Mouse (Mus musculus) lung, postnatal 14 days (tissue): Measurements from ENCODE around the gene Lcn4.

Source experiments
- DNase-seq: peaks from one replicate; pipeline ENCODE4 v3.0.0; 2021

Lcn4 gene

DNA sequence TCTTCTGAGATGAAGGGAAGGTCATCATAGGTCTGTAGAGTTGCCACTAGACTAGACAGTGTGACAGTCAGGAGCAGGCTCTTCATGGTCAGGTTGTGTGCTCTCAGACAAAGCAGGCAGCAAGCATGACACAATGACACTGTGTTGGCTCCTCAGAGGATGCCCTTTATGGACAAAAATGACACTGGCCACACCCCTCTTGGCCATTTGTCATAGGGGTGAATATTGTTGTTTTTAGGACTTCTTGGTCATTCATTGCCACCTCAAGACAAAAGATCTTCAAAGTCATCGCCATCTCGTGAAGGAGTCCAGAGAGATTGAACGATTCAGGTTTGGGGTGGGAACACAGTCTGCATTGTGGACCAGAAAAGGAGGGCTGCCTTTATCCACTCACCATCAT, at the start of gene Lcn4:
Gene Lcn4, minus strand, starts transcription at position 101 of the 400 bp plus-strand sequence.
- DNase-seq: no peak

DNA sequence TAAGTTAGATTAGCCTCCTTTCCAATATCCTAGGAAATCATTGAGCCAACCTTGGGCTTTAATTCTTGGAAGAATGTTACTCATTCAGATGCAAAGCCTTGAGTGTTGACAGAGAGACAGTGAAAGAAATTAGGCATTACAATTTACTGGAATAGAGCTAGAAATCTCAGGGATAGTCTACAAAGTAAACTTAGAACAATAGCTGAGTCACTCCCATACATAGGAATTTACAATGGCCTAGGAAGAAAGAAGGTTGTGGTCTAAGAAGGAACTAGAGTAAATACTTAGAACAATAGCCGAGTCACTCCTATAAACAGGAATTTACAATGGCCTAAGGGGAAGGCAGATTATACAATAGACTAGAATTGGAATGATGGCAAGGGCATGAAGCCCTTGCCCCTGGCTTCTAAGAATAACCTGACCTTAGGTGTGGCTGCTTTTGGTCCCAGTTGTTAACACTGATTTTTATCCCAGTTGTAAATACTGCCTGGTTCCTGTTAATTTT, 15.1 kb upstream of the Lcn4 start:
- no peak for DNase-seq

DNA sequence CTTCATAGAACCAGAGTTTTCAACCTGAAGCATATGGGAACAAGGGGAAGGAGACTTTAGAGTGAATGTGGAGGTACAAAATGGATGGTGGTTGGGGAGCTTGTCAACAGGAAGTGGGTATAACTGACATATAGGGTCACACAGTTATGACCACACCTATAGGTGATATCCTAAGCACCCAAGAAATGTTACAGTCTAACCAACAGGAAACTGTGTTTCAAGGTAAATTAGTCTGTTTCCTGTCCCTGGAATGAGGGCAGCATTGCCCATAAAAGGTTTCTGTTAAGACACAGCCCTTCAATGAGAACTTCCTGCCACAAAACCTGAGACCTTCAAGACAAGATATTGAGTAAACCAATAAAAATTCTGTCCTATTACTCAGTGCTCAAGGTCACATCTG, 2.3 kb downstream of the Lcn4 start:
- DNase-seq: no peak

DNA sequence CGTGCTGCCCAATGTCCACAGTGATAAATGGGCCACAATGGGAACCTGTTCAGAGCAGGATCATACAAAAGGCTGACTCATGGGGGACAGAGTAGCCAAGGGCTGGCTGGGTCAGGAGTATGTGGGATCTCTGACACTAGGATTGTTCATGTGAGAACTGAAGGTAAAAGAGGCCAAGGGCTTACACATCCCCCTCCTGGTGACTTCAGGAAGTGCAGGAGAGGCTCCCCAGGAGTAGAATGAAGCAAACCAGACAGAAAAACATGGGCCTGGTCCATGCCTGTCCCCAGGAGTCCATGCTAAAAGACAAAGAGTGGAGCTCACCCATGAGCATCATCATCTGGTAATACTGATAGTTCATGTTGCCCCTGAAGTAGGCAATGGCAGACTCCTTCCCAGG, 7.5 kb downstream of the Lcn4 start:
- peak; percentile 77 for DNase-seq

DNA sequence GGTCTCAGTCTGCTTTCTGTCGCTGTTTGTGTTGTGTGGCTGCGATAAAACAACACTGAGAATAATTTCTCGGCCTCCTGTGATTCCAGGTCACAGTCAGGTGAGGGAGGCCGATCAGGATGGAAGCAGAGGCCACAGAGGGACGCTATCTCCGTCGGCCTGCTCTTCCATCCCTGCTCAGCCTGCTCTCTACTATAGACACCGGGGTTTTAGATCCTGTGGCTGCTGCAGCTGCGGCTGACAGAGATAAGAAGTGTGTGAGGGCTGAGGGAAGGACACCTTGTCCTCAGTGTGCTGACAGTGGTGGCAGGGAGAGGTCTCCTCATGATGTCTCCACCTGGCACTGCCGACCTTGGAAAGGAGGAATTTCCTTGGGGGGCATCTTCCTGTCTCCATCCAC, 8.0 kb downstream of the Lcn4 start:
- DNase-seq: no peak

DNA sequence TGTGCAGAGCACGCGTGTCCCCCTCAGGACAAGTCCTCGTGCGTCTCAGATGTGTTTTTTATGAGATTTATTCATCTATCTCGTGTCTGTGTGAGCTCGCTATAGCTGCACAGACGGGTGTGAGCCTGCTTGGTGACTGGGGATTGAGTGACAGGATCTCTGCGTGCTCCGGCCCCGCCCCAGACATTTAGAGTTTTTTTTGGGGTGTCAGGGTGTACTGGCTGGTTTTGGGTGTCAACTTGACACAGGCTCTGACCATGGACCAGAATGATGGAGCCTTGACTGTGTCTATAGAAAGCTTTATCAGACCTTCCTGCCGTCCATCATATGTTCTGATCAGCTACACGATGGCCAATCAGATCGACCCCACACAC, 8.6 kb downstream of the Lcn4 start:
- no peak for DNase-seq

DNA sequence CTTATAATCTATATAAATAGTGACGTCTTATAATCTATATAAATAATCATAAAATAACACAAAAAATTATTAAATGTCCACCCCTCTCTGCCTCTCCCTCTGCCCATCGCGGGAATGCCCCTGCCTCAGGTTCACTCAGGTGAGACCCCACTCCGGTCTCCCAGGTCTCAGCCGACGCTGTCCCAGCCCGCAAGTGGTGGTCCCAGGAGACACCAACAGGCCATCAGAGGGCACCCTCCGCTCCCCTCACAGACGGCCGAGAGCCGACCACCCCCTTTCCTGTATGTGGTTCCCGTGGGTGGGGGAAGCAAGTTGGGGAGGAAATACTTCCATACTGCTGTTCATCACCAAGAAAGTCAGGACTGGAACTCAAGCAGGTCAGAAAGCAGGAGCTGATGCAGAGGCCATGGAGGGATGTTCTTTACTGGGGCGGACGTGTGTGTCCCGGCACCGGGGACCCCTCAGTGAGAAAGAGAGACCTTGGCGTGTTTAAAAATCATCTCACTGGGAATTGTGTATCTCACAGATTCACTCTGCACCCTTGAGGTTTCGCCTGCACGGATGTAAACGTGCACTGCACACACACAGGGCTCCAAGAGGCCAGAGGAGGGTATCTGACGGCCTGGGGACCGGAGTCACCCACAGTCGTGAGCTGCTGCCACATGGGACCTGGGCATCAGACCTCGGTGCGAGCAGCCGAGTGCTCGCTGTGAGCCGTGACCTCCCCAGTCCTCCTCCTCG, 9.1 kb downstream of the Lcn4 start:
- DNase-seq: no peak

DNA sequence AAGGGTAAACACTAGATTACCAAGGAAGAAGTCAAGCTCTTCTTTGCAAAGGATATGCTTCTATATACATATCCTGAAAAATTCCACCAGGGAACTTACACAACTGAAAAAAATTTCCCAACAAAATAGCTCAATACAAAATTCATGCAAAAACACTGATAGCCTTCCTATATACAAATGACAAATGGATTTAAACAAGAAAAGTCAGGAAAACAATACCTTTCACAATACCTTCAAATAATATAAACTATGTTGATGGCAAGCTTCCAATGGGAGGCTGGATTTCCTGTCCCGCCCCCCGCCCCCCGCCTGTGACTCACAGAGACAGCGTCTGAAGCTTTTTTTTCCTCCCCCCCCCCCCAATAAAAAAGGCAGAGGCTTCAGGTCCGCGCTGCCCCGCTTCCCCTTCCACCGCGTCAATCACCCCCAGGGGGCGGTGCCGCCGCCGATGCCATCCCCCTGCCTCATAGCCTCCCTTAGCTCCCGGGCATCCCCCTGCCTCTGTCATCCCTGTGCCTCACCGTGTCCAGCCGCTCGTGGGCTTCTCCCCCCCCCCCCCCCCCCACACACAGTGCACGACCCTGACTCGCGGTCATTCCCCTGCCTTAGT, 9.8 kb downstream of the Lcn4 start:
- no peak for DNase-seq

DNA sequence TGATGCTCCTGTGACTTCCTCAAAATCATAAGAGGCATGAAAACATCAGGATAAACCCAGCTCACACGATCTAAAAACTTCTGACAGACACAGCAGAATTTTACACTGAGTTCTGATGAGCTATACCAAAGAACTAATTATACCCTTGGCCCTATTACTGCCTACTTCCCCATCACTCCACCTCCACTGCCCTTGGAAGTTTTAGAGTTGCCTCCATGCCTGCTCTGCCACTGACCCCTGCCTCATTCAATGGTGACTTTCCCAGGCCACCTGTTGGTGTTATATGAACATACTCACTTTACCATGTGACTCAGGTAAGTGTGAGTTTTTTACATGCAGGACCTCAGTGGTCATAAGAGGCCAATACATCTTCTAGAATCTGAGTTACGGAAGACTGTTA, 13.7 kb downstream of the Lcn4 start:
- no peak for DNase-seq

DNA sequence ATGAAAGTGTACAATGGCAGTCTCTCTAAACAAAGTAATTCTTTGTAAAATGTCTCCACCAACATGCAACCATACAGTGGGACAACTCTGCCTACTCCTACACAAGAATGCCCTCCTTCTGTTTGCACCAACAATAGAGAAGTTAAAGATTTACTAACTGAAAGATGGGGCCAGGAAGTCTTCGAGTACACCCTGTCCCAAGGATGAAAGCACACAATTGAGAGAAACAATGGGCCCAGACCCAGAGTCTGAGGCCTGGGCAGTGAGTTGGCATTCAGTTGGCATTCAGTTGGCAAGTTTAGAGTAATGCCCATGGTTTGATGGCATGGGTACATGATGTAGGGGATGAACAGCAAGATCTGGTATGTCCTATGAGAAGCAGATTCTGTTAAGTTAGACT, 16.4 kb downstream of the Lcn4 start:
- no peak for DNase-seq

DNA sequence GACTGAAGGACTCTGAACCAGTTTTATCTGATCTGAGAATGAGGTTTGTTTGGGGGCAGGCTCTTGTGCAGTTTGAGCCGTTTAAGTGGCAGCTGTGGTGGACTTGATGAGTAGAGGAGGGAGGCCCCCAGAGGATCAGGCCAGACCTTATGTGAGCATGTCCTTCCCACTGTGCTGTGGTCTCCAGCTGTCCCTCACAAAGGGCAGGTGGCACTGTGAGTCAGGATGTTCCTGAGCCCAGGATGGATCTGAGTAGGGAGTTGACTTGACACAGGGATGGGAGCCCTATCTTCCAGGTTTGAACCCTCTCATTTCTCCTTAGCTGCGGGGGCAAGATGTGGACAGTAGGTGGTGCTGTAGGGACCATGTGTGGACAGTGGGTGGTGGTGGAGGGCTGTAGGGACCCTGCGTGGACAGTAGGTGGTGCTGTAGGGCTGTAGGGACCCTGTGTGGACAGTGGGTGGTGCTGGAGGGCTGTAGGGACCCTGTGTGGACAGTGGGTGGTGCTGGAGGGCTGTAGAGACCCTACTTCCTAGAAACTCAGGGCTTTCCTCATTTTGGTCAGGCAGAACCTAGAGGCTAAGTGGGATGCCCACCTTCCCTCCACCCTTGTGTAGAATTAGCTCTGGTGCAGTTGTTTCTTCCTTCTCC, 24.3 kb downstream of the Lcn4 start:
- peak; percentile 80 for DNase-seq

DNA sequence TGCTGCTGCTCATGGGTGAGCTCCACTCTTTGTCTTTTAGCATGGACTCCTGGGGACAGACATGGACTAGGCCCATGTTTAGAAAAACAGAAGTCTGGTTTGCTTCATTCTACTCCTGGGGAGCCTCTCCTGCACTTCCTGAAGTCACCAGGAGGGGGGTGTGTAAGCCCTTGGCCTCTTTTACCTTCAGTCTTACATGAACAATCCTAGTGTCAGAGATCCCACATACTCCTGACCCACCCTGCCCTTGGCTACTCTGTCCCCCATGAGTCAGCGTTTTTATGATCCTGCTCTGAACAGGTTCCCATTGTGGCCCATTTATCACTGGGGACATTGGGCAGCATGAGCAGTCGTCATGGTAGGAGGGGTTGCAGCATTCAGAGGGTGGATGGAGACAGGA, 27.1 kb downstream of the Lcn4 start:
- DNase-seq: peak; percentile 43

DNA sequence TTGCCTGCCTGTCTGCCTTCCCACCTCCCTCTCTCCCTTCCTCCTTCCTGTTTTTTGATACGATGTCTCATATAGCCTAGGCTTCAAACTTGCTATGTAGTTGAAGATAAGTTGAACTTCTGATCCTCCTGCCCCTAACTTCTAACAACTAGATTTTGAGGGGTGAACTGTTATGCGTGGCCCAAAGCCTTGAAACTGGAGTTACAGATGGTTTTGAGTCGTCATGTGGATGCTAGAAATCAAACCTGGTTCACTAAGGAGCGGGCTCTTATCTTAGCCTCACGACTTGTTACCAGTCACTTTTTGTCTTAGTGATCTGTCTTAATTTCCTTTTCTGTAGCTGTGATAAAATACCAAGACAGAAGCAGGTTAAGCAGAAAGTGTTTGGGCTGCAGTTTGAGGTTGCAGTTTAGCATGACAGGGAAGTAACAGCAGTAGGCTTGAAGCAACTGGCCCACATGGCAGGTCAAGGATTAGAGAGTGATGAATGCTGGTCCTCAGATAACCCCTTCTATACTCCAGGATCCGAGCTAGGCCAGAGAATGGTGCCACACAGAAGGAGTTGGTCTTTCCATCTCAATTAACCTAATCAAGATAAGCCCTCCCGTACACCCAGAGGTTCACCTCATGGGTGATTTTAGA, 30.0 kb downstream of the Lcn4 start:
- no peak for DNase-seq

DNA sequence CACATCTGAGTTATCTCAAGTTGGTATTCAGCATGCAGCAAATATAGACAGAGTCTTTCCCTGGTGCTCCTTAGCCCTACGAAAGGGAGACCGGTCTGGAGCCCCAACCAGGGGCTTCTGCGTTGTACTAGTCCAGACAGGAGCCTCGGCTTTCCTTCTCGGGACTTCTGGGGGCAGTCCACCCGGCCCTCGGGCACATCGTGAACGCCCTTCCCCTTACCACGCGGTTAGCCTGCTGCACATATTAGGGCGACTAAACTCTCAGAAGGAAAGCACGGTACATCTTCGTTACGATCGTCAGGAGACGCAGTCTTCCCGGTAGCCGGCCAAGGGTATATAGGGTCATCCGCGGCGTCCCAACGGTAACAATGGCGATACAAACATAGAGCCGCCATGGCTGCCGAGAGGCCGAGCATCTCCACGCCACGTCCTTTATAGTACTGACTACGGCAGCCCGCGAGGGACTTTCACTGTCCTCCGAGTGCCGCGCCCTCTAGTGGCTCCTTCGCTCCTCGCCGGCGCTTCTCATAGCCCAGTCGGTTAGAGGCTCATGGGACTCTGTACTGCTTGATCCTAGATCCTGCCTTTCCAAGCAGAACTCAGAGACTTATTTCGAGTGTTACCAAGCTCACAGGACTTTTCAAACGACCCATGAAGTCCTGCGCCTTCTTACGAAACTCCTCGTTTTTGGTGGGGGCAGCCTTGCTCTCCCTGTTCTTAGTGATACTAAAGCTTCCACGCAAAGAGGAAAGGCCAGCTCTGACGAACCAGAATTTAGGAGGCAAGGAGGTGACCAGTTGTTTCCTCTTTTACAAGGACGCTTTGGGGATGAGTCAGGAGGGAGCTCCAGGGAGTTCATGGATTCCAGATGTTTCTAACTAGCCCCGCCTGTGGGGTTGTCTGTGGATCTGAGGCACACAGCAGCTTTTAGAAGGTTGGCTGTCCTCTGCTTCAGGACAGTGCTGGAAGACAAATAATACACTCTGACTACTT, 30.9 kb downstream of the Lcn4 start:
- DNase-seq: peak; percentile 99

DNA sequence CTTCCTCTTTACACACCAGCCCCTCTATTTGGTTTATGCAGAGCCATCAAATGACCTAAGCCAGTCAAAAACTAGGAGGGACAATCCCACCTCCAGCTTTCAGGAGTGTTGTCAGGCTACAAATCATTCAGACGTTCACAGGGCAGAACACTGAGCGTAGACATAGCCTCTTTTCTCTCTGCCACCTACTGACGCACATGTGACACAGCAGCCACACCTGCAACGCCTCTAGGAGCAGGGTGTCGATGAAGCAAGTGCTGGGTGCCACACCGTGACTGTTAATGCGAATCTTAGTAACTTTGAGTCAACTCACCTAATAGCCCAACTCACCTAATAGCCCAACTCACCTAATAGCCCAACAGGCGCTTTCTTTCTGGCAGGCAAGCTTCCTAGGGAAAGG, 32.0 kb downstream of the Lcn4 start:
- peak; percentile 60 for DNase-seq

DNA sequence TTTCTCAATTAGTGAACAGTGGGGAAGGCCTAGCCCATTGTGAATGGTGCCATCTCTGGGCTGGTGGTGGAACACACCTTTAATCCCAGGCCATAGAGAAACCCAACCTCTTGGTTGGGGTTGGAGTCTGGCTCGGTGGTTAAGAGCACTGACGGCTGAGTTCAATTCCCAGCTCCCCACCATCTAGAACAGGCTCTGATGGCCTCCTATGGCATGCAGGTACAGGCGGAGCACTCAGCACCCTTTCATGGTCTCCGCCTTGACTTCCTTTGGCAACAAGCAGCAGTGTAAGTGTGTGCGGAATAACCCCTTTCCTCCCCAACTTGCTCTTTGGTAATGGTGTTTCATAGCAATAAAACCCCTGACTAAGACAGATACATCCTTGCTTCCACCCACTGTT, 32.5 kb downstream of the Lcn4 start:
- DNase-seq: no peak

DNA sequence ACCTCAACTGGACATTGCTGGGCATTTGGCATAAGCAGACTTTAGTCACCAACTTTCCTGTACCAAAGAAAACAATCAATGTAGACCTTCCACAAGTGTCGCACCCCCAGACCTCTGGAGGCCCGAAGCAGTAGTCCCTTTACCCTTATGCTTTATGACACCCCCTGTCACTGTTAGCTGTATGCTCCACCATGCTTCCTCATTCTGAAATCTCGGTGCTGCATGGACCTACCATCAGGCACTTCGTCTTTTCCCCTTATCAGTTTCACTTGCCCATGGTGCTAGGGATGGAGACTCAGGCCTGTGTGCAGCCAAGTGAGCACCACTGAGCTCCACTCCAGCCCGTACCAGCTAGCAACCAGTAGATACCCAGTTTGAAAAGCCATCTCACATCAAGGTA, 33.0 kb downstream of the Lcn4 start:
- DNase-seq: no peak

DNA sequence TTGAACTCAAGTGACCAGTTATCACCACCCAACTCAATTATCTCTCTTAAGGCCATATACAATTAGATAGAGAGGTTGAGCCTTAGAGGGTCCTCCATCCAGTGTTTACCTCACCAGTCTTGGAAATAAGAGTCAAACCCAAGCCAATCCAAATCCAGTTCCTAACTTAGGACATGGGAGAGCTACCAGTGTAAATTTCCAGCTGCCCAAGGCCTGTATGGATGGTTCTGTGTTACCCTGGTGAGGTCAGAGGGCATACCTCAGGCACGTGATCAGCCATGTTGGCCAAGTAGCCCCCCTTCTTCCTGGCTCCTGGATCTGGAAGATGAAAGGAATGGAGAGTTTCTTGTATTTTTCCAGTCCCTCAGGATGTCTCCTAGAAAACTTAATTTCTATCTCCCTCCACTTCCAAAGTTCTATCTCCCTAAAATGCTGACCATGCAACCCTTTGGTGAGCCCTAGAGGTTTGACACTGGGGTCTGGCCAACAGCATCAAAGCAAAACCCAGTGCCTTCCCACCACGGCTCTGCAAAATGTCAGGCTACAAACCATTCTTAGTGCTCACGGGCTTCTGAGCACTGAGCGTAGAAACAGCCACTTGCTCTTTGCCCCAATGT, 33.7 kb downstream of the Lcn4 start:
- DNase-seq: no peak

DNA sequence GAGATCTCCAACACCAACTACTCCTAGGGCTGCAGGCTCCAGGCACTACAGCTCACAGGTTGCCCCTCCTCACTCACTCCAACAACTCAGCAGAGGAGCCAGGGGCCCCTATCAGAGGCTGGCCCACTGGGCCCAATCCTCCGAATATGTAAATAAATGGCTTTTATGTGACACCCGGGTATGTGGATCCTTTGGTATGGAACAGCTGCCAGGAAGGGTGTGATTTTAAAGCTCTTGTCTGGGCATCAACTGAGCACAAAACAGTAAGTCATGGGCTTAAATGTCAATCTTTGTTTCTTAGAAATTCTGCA, 34.8 kb downstream of the Lcn4 start:
- DNase-seq: no peak

DNA sequence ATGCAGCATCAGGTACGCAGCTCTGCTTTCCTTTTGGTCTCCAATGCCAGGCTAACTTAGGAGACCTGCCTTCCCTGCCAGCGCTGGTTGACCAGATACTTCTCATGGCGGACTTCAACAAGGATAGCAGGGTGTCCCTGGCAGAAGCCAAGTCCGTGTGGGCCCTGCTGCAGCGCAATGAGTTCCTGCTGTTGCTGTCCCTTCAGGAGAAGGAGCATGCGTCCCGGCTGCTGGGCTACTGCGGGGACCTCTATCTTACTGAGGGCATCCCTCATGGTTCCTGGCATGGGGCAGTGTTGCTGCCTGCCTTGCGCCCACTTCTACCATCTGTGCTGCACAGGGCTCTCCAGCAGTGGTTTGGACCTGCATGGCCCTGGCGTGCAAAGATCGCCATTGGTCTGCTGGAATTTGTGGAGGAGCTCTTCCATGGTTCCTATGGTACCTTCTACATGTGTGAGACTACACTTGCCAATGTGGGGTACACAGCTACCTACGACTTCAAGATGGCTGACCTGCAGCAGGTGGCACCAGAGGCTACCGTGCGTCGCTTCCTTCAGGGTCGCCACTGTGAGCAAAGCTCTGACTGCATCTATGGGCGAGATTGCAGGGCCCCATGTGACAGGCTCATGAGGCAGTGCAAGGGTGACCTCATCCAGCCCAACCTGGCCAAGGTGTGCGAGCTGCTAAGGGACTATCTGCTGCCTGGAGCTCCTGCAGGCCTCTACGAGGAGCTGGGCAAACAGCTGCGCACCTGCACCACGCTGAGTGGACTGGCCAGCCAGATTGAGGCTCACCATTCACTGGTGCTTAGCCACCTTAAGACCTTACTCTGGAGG, 35.4 kb downstream of the Lcn4 start:
- DNase-seq: no peak
